Mouse (Mus musculus) B cell, adult 2 months (primary cell): ENCODE measurements around the gene Lrrc52.

ENCODE experiments used
- DNase-seq, 2 experiments: peaks; one replicate each; pipeline ENCODE4 v3.0.0; 2022

Lrrc52 gene

DNA sequence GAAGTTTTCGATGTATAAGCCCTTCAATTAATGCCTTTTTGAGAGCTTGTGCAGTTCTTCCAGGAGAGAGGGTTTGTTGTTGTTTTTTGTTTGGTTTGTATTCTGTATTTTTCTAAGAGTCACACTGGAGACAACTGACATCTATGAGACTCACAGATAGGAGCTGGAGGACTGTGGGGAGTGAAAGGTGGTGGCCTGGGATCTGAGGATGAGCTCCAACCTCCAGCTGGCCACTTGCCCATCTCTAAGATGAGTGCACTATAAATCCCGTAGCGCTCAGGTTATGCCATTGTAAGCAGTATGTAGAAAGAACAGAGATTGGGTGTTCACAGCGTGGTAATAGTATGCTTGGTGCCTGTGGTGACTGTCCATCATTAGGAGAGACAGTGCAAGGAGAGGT is 31.6 kb downstream of the Lrrc52 start:
- DNase-seq = no peak

DNA sequence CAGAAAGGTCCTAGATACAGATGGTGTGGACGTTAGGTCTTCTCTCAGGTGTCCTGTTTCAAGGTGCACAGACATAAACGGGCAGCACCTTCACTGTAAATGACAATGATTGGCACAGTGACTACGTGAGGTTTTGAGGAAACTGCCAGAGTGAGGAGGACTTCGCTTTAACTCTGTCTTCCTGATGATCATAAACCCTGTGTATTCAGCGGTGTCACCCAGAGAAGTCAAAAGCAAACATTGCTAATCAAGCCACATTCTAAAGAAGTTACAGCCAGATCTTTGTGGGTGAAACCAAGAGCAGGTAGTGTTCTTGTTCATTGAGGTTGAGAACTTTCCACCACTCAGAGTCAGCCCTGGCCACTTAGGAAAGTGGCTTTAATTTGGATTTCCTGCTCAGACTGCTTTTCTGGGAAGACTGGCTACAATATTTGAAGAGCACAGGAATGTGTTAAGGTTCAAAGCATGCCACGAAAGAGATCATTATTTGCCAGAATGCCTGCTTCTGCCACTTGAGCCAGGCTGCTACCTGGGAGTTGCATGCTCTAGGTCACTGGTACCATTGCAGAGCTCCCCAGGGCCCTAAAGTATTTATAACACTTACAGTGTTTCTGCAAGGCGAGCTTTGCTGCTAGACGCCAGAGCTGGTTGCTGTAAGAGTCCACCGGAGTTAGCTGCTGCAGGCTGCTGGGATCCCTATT is 35.5 kb downstream of the Lrrc52 start:
- no peak for DNase-seq

DNA sequence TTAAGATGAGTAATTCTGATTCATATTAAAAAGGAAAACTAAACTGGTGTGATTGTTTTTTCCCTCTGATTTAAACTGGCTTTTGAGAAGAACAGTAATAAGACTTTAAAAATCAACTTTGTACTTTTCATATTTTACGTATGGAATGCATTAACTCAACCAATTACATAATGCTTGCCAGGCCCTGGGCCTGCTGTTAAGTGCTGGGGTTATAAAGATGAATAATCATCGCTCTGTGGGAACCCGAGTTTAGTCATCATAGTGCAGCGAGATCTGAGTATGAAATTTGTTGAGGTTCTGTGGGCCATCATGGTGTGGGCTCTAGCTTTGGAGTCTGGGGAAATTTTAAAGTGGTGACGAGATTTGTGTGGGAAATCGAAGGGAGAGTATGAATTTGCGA is 39.9 kb downstream of the Lrrc52 start:
- no peak for DNase-seq

DNA sequence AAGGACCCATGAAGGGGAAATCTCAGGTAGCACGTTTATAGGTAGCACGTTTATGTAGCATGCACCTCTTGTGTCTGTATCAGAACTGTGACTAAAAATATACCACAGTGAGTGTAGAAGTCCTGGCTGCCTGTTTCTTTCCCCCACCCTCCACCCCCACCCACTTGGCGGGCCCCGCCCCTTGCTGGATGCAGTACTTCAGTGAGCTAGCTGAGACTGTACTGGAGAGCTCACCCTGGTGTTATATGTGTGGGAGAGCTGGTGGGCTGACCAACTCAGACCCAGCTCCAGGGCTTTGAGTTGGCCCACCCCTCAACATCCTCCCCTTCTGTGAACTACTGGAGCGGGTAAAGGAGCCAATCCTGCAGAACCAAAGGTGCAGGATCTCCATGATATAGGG is 41.0 kb downstream of the Lrrc52 start:
- DNase-seq = no peak

DNA sequence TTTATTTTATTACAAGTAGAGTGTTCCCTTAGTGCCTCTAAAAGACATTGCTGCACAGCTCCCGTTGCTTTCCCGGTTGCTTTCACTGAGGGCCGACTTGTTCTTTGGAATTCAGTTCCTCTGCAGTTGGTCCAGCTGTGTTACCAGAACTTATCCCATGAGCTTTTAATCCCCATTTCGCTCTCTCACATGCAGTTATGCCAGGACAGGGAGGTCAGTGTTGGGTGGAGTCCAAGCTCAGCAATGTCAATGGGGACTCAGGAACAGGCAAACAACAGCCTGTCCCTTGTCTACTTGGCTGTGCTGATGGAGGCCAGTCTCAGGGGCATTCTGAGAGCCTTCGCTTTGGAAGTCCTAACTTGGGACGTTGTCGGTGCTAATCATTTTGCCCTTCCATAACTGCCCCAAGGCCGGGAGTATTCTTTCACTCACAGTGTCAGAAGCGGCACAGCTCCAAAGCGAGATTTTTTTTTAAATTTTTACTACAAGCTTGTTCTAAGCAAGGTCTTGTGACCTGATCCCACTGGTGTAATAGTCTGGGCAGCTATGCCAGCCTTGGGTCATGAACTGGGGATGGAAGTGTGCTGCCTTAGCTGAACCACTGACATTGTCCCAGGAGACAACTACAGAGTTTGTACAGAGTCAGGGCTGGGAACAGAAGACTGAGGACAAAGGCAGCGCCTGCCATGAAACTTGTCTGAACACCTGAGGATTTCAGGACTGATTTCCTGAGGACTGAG is 43.9 kb downstream of the Lrrc52 start:
- DNase-seq = no peak

DNA sequence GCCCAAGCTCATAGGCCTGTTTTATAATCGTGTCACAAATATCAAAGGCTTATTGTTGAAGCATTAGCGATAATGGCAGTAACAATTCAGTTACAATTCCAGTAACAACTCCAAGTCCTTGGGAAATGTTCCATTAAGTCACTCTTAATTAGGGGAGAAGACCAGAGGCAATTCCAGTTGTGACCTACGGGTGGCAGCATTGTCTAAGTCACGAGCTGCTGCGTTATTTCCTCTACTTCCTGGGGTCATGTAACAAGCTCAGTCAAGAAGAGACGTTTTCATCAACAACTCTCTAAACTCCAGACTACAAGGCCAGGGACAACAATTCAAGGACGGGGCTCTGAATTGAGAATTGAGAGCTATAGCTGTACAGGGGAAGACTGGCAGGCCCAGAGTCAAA is 51.7 kb downstream of the Lrrc52 start:
- peak; percentile 70 to 73 for DNase-seq

DNA sequence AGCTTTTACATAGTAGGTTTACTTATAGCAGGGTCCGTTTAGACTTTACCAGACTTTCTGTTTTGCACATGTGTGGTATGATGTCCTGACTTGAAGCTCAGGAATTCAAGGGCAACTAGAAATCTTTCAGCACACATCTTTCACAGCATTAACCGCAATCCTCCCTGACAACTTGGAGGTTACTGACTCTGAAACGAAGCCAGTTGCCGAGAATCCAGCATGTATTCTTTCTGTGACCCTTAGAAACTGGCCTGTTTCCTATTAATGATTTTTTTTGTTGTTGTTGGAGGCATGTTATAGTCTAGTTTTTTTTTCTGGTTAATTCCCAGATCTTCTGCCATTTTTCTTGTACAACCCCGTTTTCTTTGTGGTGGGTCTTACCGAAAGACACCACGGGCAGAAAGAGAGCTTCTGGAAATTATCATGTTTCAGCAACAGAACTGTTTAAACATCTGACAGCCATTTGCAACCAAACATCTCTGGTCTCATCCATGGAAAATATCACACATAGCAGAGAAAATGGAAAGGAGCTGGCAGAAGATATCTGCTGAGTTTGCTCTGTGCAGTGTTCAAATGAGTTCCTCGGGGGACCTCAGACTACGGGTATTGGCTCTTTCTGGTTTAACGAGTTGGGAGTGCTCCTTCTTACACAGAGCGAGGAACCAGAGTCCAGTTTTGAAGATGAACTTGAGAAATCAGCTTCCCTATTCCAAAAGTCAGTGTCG is 54.4 kb downstream of the Lrrc52 start:
- no peak for DNase-seq

DNA sequence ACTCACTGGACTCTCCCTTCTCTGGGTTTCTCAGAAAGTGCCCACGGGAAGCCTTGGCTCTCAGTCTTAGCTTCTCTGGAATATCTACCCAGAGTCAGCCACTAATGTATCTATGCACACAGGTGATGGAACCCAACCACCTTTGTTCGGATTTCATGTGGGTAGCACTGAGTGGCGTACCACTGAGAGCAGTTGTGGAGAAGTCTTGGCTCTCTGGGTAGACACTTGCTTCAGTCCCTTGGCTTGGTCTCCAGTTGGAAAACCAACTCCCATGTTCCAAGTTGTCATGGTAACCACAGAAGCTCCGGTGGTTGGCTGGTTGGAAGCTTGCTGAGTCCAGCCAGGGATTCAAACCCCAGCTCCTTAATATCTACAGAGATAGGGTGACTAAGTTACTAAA is 57.0 kb downstream of the Lrrc52 start:
- DNase-seq = no peak

DNA sequence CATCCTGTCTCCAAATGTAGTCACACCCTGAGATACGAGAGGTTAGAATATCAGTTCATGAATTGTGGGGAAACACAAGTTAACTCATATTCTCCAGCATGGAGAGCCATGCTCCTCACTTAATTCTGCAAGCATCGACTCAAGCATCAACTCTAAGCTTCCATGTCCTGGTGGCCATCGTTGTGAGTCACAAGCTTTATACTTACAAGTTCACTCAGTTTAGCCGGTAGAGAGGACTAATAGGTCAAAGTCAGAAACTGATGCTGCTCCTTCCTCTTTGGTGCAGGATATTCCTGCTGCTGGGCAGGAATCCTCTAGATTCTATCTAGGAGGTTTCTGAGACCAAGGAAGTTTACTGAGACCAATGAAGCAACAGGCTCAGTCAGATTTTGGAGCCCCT is 61.3 kb downstream of the Lrrc52 start:
- DNase-seq = no peak
